Mouse (Mus musculus) heart, adult 2 months (tissue): ENCODE measurements at regions not wholly inside any gene's neighbourhood (a gene's known extent, or its start where the extent isn't known, plus 50 kb on each side); places are given as distances from the start of the nearest gene placed in this dataset.

Experiments used
- DNase-seq, 2 experiments: peaks; one replicate each; pipeline ENCODE4 v3.0.0; 2021
- H3K27ac ChIP-seq: fragments of 200-600 bp; 2 replicates; pipeline ENCODE4 v1.8.1; 2022
- H3K27me3 ChIP-seq: fragments of 200-500 bp; 2 replicates; pipeline ENCODE4 v1.6.1; 2012; ENCODE audit warnings: mild to moderate bottlenecking, low read length, inconsistent platforms, mixed read lengths; ENCODE audit not compliant: control insufficient read depth, insufficient read depth
- H3K36me3 ChIP-seq: fragments of 200-500 bp; 2 replicates; pipeline ENCODE4 v1.6.1; 2012; ENCODE audit warnings: low read length, inconsistent platforms; ENCODE audit not compliant: control insufficient read depth, insufficient read depth
- H3K4me1 ChIP-seq: fragments of 200-500 bp; 2 replicates; pipeline ENCODE4 v1.6.1; 2011; ENCODE audit warnings: low read length; ENCODE audit not compliant: control insufficient read depth, insufficient read depth
- H3K4me3 ChIP-seq: fragments of 200-600 bp; 2 replicates; pipeline ENCODE4 v1.8.1; 2022
- H3K79me2 ChIP-seq: fragments of 200-500 bp; replicated peaks from 2 replicates; pipeline ENCODE4 v1.6.1; 2012; ENCODE audit warnings: mild to moderate bottlenecking, inconsistent platforms, low read length, moderate library complexity, mixed read lengths; ENCODE audit not compliant: control insufficient read depth, insufficient read depth
- H3K9ac ChIP-seq: fragments of 200-500 bp; 2 replicates; pipeline ENCODE4 v1.6.1; 2012; ENCODE audit warnings: low read depth, mild to moderate bottlenecking, control low read depth, inconsistent platforms, low read length, mixed read lengths
- CTCF ChIP-seq: fragments of 200-600 bp; IDR thresholded peaks from 2 replicates; pipeline ENCODE4 v1.8.1; 2022; ENCODE audit warnings: antibody characterized with exemption, mild to moderate bottlenecking, moderate library complexity
- EP300 ChIP-seq: fragments of 200-500 bp; IDR thresholded peaks from 2 replicates; pipeline ENCODE4 v1.6.1; 2011; ENCODE audit warnings: low read depth, low read length, control low read depth; ENCODE audit not compliant: insufficient read depth
- POLR2A ChIP-seq: fragments of 200-500 bp; IDR thresholded peaks from 2 replicates; pipeline ENCODE4 v1.6.1; 2011; ENCODE audit warnings: mild to moderate bottlenecking, low read depth, low read length, control low read depth; ENCODE audit not compliant: insufficient read depth
- WGBS: fragments of 180-500 bp; shearing (Covaris S2); methylation state at CpG from one replicate; pipeline ENCODE4 v1.1.7; 2018; 5-methylcytosine and 5-hydroxymethylcytosine counted together
- intact Hi-C: fragments of 180-260 bp; cut with DNase I; formaldehyde crosslinking; loops from one replicate; pipeline ENCODE4 v1.15.1; 2025

DNA sequence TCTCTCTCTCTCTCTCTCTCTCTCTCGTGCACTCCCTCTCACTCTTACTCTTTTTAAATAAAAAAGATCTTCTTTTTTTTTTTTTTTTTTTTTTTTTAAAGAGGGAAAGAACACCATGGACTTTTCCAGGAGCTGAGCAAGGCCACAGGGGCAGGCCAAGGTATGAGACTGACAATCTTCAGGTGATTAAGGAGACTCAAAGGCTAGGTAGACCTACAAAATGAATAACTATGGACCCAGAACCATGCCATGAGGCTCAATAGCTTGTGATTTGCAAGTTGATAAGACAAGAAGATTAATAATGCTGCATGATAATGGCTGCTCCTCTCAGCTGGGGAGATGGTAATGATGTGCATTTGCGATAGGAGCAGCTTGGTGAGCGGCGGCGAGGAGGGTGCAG is 414.9 kb downstream of the Tfec start:
- H3K27me3 ChIP-seq = no peaks in the 10 kb centered on the region
- H3K27ac ChIP-seq = no peak overlapping the region
- no peaks in the 10 kb centered on the region for H3K4me1 ChIP-seq
- H3K4me3 ChIP-seq = no peak overlapping the region
- H3K36me3 ChIP-seq = no peaks in the 10 kb centered on the region
- DNase-seq = no peak
- intact Hi-C loops = no loop called here
- WGBS = 77% methylated on average over 5 of the region's 5 CpGs
- H3K79me2 ChIP-seq = no peaks in the 10 kb centered on the region
- TF ChIP-seq CTCF = no peak
- no peak for TF ChIP-seq POLR2A
- TF ChIP-seq EP300 = no peak
- no peak overlapping the region for H3K9ac ChIP-seq

DNA sequence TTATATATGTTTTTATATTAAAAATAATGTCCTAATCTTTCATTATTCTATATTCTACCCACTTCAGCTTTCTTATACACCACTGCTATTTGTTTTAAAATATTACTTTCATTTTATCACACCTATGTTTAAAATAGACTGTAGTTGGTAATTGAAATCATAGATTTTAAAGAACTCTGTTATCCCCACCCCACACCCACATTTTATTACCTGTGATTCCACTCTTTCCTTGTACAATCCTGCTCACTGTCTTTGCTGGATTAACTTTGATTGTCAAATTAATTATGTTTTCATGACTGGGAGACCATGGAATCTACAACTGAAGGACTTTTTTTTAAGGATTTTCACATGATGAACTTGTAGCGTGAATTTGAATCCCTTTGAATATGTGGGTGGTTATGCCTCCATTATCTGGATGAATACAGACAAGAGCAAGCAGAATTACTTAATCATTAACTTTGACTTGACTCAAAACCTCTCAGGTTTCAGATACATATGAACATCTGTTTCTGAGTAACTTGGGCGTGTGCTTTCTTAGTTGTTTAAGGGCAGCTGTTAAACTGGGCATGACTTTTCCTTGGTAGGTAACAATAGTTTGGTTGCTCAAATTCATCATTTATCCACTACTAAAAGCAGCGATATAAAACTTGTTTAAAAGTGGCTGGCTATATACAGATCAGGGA is 429.4 kb downstream of the Tfec start:
- Histone ChIP-seq H3K27me3 (no peaks in the 10 kb centered on the region), H3K4me1 (no peaks in the 10 kb centered on the region), H3K79me2 (no peaks in the 10 kb centered on the region), H3K36me3 (no peaks in the 10 kb centered on the region), H3K4me3 (no peak overlapping the region), H3K27ac (no peak overlapping the region), H3K9ac (no peak overlapping the region)
- WGBS = 83% methylated on average over 3 of the region's 3 CpGs
- DNase-seq = no peak
- intact Hi-C loops = loop anchor here (5.0 kb wide), 1 partner anchor 358 kb away; no protein-coding TSS in a partner anchor
- TF ChIP-seq EP300 (no peak), POLR2A (no peak), CTCF (no peak)

DNA sequence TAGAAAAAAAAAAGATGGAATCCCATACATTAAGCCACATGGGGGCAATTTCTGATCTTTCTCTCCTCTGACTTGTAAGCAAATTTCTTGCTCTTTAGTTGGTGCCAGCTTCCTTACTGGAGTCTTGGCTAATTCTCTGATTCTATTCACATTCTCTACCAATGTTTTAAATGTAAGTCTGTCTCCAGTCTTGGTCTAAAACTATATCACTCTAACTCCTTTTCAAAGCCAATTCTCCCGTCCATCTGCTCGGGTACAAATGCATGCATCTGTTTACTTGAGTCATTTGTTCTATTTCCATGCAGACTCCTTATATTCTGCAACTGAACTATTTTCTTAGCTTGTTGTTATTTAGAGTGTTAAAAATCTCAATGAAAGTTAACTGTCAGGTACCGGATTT is 440.0 kb downstream of the Tfec start:
- DNase-seq = no peak
- intact Hi-C loops = no loop called here
- Histone ChIP-seq H3K79me2 (no peaks in the 10 kb centered on the region), H3K4me3 (no peak overlapping the region), H3K4me1 (no peaks in the 10 kb centered on the region), H3K27me3 (no peaks in the 10 kb centered on the region), H3K27ac (no peak overlapping the region), H3K9ac (no peak overlapping the region), H3K36me3 (no peaks in the 10 kb centered on the region)
- TF ChIP-seq EP300 (no peak), POLR2A (no peak), CTCF (no peak)
- 72% methylated on average over 3 of the region's 3 CpGs for WGBS
